Mouse (Mus musculus) megakaryocyte, embryonic 14.5 days (primary cell): Measurements from ENCODE around the gene Dynlrb2. TPM values are rescaled to one million over a fixed set of nuclear protein-coding genes. Genes with fewer than 3 reads are reported as not detected.

Experiments
- H3K27me3 ChIP-seq: replicated peaks from 2 replicates; pipeline ENCODE3; 2012; ENCODE audit warnings: inconsistent platforms
- H3K36me3 ChIP-seq: replicated peaks from 2 replicates; pipeline ENCODE3; 2012; ENCODE audit warnings: low read length, inconsistent platforms, mixed read lengths
- H3K4me1 ChIP-seq: 2 replicates; pipeline ENCODE4 v1.6.1; 2012; ENCODE audit warnings: inconsistent platforms
- H3K4me3 ChIP-seq: replicated peaks from 2 replicates; pipeline ENCODE3; 2012; ENCODE audit warnings: moderate library complexity, mild to moderate bottlenecking, inconsistent platforms
- H3K9me3 ChIP-seq: 2 replicates; pipeline ENCODE4 v1.6.1; 2012; ENCODE audit warnings: inconsistent platforms
- FLI1 ChIP-seq: IDR thresholded peaks from 2 replicates; pipeline ENCODE4 v1.6.1; 2012; ENCODE audit warnings: low read length, inconsistent platforms, mixed read lengths
- GATA1 ChIP-seq: IDR thresholded peaks from 3 replicates; pipeline ENCODE4 v1.6.1; 2012; ENCODE audit warnings: mixed read lengths, low read length, inconsistent platforms, borderline replicate concordance
- polyA plus RNA-seq: library from polyadenylated mRNA; stranded (reverse); fragments of >175 nt; gene quantifications from 2 replicates; pipeline ENCODE4 v1.2.3, GENCODE M21; 2012; ENCODE audit warnings: low replicate concordance; ENCODE audit not compliant: insufficient read depth

Gene Dynlrb2
- polyA plus RNA-seq, 1 experiment: not detected

DNA sequence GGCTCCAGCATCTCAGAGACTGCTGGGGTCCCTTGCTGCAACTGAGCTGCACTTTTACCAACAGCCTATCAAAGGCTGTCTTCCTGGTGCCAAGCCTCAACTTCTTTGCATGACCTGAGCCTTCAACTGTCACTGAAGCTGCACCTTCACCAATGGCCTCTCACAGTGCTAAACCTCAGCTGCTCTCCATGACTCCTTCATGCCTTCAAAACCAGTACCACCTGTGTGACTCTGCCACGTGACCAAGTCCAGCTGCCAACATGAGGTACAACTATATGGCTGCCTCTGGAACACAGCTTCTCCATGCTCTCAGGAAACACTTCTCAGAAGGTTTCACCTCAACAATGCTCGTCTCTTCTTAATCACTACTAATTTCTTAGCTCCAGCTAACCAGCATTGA is 16.2 kb upstream of the Dynlrb2 start:
- Histone ChIP-seq H3K4me3 (no peak overlapping the region), H3K36me3 (no peaks in the 10 kb centered on the region), H3K27me3 (no peaks in the 10 kb centered on the region), H3K4me1 (no peaks in the 10 kb centered on the region), H3K9me3 (peaks cover 11% of the 10 kb centered on the region)
- TF ChIP-seq GATA1 (no peak), FLI1 (no peak)

GRCm38 (mm10) chr8:116500057-116500809 is 4.5 kb upstream of the Dynlrb2 start:
- H3K36me3 ChIP-seq: no peaks in the 10 kb centered on the region
- H3K4me1 ChIP-seq: peaks cover 5% of the 10 kb centered on the region; the same call in 1 of the 2 replicates
- no peak for TF ChIP-seq FLI1
- no peak for TF ChIP-seq GATA1
- H3K27me3 ChIP-seq: no peaks in the 10 kb centered on the region
- peaks cover 18% of the 10 kb centered on the region for H3K9me3 ChIP-seq
- no peak overlapping the region for H3K4me3 ChIP-seq

DNA sequence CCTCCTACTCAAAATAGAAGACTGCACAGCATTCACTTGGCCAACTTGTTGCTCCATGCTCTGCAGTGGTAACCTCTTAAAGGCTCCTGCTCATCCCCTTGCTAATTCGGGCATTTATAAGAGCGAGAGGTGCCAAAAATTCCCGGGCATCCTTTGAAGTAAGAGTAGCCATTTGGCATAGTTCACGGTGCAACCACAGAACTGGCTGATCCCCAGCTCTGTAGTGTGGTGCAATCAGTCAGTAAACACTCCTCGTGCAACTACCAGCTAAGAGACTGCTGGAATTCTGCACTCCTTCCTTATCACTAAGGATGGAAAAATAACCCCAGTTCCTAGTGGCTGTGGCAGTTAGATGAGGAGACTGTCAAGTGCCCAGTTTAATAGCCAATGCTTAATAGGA is 3.9 kb downstream of the Dynlrb2 start:
- H3K9me3 ChIP-seq: peaks cover 3% of the 10 kb centered on the region; the same call in 1 of the 2 replicates
- TF ChIP-seq FLI1: no peak
- no peak for TF ChIP-seq GATA1

DNA sequence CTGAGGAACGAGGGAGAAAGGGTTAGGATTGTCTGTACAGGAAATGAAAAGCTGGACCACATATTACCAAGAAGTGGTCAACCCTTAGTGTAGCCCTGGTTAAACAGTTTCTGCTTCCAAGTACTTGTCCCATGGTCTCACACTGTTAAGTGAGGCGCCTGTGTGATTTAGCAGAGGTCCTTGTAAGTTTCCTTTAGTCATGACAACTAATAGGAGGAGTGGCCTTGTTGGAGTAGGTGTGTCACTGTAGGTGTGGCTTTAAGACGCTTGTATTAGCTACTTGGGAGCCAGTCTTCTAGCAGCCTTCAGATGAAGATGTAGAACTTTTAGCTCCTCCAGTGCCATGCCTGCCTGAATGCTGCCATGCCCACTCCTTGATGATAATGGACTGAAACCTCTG is 4.5 kb downstream of the Dynlrb2 start:
- Histone ChIP-seq H3K27me3 (no peaks in the 10 kb centered on the region), H3K4me1 (peaks cover 5% of the 10 kb centered on the region; the same call in 1 of the 2 replicates), H3K36me3 (no peaks in the 10 kb centered on the region), H3K9me3 (peaks cover 3% of the 10 kb centered on the region; the same call in 1 of the 2 replicates), H3K4me3 (no peak overlapping the region)
- no peak for TF ChIP-seq GATA1
- TF ChIP-seq FLI1: no peak

More for the DNA sequence above, 3.9 kb downstream of the Dynlrb2 start:
- Histone ChIP-seq H3K4me3 (no peak overlapping the region), H3K4me1 (peaks cover 5% of the 10 kb centered on the region; the same call in 1 of the 2 replicates), H3K36me3 (no peaks in the 10 kb centered on the region), H3K27me3 (no peaks in the 10 kb centered on the region)

GRCm38 (mm10) chr8:116519676-116520075 is 14.9 kb downstream of the Dynlrb2 start:
- Histone ChIP-seq H3K4me3 (no peak overlapping the region), H3K27me3 (no peaks in the 10 kb centered on the region), H3K9me3 (peaks cover 58% of the 10 kb centered on the region), H3K36me3 (no peaks in the 10 kb centered on the region), H3K4me1 (no peaks in the 10 kb centered on the region)
- TF ChIP-seq FLI1 (no peak), GATA1 (no peak)

- no peaks in the 10 kb centered on the region for H3K36me3 ChIP-seq
Observed at GRCm38 (mm10) chr8:116521208-116521607, 16.4 kb downstream of the Dynlrb2 start.

GRCm38 (mm10) chr8:116521641-116522040 is 16.9 kb downstream of the Dynlrb2 start:
- H3K9me3 ChIP-seq: peaks cover 44% of the 10 kb centered on the region

More at GRCm38 (mm10) chr8:116521208-116521607, 16.4 kb downstream of the Dynlrb2 start:
- Histone ChIP-seq H3K27me3 (no peaks in the 10 kb centered on the region), H3K9me3 (peaks cover 48% of the 10 kb centered on the region), H3K4me3 (no peak overlapping the region), H3K4me1 (no peaks in the 10 kb centered on the region)
- TF ChIP-seq FLI1: no peak
- TF ChIP-seq GATA1: no peak

DNA sequence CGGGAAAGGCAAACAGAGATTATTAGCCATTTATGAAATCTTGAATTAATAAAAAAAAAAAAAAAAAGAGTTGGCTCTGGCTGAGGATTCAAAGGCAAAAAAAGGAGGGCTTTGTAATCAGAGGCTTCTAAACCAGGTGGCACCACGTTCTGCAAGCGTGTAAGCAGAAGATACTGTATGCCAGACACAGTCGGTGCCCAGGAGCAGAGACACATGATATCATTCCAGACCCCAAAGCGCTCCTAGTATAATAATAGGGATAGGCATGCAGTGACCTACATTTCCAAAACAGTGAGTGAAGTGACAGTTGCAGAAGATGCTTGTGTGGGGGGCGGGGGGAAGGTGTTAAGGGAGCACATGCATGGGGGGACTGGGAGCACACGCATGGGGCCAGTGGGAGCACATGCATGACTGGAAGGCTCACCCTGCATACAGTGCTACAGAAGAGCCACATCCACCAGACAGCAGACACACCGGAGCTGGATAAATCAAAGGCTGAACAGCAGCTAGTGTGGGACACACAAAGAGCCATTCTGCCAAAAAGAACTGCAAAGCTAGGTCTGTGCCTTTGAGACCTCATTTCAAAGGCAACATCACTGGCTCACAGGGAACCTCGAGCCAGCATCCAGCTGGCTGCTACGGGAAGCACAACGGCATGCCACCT is 17.5 kb downstream of the Dynlrb2 start:
- Histone ChIP-seq H3K4me3 (no peak overlapping the region), H3K4me1 (no peaks in the 10 kb centered on the region), H3K27me3 (no peaks in the 10 kb centered on the region), H3K9me3 (peaks cover 38% of the 10 kb centered on the region), H3K36me3 (no peaks in the 10 kb centered on the region)
- no peak for TF ChIP-seq GATA1
- no peak for TF ChIP-seq FLI1

More at GRCm38 (mm10) chr8:116521641-116522040, 16.9 kb downstream of the Dynlrb2 start:
- Histone ChIP-seq H3K27me3 (no peaks in the 10 kb centered on the region), H3K4me1 (no peaks in the 10 kb centered on the region), H3K36me3 (no peaks in the 10 kb centered on the region), H3K4me3 (no peak overlapping the region)
- TF ChIP-seq FLI1: no peak
- TF ChIP-seq GATA1: no peak

- no peaks in the 10 kb centered on the region for H3K27me3 ChIP-seq
- no peaks in the 10 kb centered on the region for H3K4me1 ChIP-seq
- no peaks in the 10 kb centered on the region for H3K36me3 ChIP-seq
- H3K4me3 ChIP-seq: no peak overlapping the region
- TF ChIP-seq FLI1 (no peak), GATA1 (no peak)
- H3K9me3 ChIP-seq: peaks cover 15% of the 10 kb centered on the region; the same call in 1 of the 2 replicates
Observed at GRCm38 (mm10) chr8:116524915-116525314, 20.1 kb downstream of the Dynlrb2 start.

DNA sequence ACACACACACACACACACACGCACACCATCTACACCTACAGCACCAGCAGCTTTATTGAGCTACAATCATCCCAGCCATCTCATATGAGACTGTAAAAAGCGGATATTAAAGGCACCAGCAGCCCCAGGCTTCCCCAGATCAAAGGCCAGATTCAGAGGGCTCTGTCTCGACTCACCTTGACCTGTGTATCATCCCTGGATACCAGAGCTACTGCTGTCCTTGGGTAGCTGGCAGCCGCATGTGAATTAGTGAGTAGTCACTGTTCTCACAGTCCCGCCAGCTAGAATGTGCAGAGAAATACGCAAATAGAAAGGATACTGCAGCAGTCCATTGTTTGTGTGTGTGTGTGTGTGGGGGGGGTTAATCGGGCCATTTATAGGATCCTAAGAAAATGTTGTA is 24.0 kb downstream of the Dynlrb2 start:
- Histone ChIP-seq H3K36me3 (no peaks in the 10 kb centered on the region), H3K4me3 (no peak overlapping the region), H3K27me3 (no peaks in the 10 kb centered on the region), H3K4me1 (no peaks in the 10 kb centered on the region), H3K9me3 (peaks cover 13% of the 10 kb centered on the region)
- TF ChIP-seq FLI1 (no peak), GATA1 (no peak)
